Mouse (Mus musculus): ENCODE data around the gene Olfr728.

The Olfr728 gene

GRCm38 (mm10) chr14:50142580-50142979 lies at the start of gene Olfr728:
Olfr728 (minus strand) TSS chr14:50142680.
- no peak for ATAC-seq (ENCODE audit: insufficient number of reproducible peaks, low FRiP score, low TSS enrichment)

- no peak for ATAC-seq (ENCODE audit: insufficient number of reproducible peaks, low FRiP score, low TSS enrichment)
Observed at GRCm38 (mm10) chr14:50188098-50188497, 45.6 kb upstream of the Olfr728 start, which contains the start of gene Olfr730. Olfr730 (minus strand) TSS chr14:50188198.

GRCm38 (mm10) chr14:50152810-50153209 lies 10.3 kb upstream of the Olfr728 start, which contains the start of gene Olfr729:
Olfr729 (minus strand) TSS chr14:50152910.
- ATAC-seq (ENCODE audit: insufficient number of reproducible peaks, low FRiP score, low TSS enrichment) = no peak

GRCm38 (mm10) chr14:50122886-50123285 lies 19.6 kb downstream of the Olfr728 start, which contains the start of gene Olfr727:
Olfr727 (plus strand) TSS chr14:50123186.
- ATAC-seq (ENCODE audit: insufficient number of reproducible peaks, low FRiP score, low TSS enrichment) = no peak

- no peak for ATAC-seq (ENCODE audit: insufficient number of reproducible peaks, low FRiP score, low TSS enrichment)
Observed at GRCm38 (mm10) chr14:50090853-50091252, 51.6 kb downstream of the Olfr728 start, which contains the start of gene Olfr726. Olfr726 (minus strand) TSS chr14:50090953.
